Mouse (Mus musculus) lung, postnatal 14 days (tissue): ENCODE results near the gene Odaph.
"Not testable (repeated sequence)": the region's sequence is repeated elsewhere in the genome, so short reads cannot be mapped to it uniquely, and the experiment has no call there.

Source experiments
- DNase-seq: peaks from one replicate; pipeline ENCODE4 v3.0.0; 2021

Odaph gene

DNA sequence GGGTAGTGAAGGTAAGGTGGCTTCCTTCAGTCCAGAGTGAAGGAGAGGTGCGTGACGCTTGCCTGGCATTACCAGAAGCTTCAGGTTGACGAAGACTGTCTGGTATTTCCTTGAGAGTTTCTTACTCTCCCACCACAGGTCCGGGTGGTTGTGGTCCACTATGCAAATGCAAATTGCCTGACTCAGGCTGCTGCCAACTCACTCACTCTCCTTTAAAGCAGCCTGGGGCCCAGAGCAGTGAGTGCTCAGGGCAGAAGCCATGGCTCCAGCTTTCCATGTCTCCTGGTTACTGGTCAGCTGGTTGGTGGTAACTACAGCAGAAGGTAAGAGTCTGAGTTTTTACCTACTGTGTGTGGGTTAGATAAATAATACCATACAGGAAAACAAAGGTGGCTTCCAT lies at the start of gene Odaph:
TSS of gene Odaph (plus strand) at position 240 of the 400 bp plus-strand sequence.
- no peak for DNase-seq

DNA sequence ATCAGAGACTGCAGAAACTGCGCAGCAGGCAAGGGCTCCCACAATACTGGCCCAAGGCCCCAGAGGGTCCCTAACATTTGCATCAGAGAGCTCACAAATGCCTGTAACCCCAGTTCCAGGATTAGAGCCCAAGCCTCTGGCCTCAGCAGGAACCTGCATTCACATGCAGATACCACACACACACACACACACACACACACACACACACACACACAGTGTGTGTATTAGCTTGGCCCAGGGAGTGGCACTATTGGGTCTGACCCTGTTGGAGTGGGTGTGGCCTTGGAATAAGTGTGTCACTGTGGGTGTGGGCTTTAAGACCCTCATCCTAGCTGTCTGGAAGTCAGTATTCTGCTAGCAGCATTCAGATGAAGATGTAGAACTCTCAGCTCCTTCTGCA lies 41.7 kb upstream of the Odaph start:
- not testable (repeated sequence) for DNase-seq

- no peak for DNase-seq
Measured at GRCm38 (mm10) chr5:91947008-91947407, 40.3 kb upstream of the Odaph start.

- no peak for DNase-seq
Measured at GRCm38 (mm10) chr5:91949441-91949840, 37.8 kb upstream of the Odaph start.

DNA sequence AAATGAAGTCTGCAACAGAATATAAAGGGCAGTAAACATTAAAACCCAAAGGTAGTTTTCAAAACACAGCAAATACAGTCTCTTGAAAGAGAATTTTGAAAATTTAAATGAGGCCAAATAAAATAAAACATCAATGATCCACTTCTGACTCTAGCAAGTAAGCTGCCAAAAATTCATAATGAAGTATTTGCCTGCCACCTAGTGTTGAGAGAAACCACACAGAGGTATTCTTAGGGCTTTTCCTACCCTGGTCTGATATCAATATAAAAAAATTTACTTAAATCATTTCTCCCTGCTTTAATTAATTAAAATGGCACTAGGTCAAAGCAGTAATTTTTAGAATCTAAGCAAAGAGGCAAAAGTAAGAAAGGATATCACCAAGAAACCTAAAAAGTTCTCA lies 35.9 kb upstream of the Odaph start:
- no peak for DNase-seq

- no peak for DNase-seq
Measured at GRCm38 (mm10) chr5:91956991-91957760, 30.1 kb upstream of the Odaph start.

DNA sequence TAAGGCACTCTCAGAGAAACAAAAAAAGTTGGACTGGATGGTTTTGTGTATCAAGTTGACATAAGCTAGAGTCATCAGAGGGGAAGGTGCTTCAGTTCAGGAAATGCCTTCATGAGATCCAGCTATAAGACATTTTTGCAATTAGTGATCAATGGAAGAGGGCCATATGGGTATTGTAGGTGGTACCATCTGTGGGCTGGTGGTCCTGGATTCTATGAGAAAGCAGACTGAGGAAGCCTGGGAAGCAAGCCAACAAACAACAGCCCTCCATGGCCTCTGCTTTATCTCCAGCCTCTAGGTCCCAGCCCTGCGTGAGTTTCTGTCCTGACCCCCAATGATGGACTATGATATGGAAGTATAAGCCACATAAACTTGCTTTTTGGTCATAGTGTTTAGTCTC lies 28.2 kb upstream of the Odaph start:
- no peak for DNase-seq

DNA sequence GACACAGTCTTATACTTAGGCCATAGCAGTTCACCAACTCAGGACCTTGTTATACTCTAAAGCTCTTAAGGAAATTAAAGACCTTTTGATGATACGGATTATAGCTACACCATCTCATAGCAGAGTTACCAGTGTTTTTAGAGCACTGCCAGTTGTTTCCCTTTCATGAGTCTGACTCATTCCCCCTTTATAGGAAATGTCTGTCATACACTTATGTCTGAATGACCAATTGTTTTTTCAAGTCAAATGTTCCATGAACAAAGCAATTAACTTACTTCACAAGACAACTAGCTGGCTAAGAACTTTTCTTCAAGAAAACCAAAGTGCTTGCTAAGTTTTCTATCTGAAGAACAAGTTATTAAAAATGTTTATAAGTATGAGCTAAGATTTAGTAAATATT lies 27.3 kb upstream of the Odaph start:
- no peak for DNase-seq

GRCm38 (mm10) chr5:91960606-91961254 lies 26.5 kb upstream of the Odaph start:
- DNase-seq: peak; percentile 14

GRCm38 (mm10) chr5:91961370-91961769 lies 25.9 kb upstream of the Odaph start:
- no peak for DNase-seq

DNA sequence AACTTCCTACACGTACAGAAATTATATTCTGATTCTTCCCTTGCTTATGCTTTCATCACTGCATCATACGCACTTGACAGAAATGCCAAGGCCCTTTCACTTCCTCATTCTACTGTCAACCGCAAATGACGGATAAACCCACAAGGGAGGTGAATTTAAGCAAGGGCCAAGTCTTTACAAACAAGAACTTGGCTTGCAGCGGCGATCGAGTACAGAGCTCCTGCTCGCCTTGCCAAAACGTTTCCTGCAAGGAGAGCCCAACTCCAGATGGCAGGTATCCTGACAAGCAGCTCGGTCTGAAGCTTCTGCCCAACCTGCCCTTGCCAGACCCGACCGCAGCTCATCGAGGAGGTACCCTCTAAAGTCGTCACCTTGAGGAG lies 25.0 kb upstream of the Odaph start:
- no peak for DNase-seq

DNA sequence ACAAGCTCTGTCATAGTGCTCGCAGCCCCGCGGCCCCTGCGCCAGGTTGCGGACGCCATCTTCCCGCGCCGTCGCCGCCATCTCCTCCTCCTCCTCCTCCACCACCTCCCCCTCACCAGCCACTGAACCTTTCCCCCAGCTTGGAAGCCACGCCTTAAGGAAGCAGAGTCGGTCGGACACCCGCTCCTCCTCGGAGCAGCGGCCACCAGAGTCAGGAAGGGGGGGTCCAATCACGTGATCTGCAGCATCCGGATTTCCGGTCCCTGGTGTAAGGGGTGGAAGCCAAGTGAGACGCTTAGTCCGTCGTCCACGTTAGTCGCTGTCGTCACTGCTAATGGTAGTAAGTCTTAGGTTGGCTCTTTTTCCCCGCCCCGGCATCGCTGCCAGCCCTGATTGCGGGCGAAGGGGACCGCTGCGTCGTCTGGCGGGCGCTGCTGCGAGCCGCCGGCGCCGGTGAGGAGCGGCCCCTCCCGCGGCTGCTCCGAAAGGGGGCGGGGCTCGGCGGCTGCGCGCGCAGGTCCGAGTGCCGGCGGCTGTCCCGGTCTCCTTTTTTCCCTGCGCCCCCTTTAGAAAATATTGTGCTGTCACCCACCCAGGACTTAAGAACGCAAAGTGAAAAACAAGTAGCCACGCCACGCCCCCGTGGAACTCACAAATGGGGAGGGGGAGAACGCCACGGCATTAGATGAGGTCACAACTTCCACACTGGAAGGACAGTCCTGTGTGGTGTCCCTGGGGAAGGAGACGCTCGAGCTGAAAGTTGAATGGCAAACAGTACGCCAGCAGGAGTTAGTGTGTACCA lies 24.4 kb upstream of the Odaph start, which contains the start of gene Rchy1:
TSS of gene Rchy1 (minus strand) at position 430 of the 802 bp plus-strand sequence.
- peak; percentile 94 for DNase-seq

GRCm38 (mm10) chr5:91972046-91972445 lies 15.2 kb upstream of the Odaph start:
- no peak for DNase-seq

DNA sequence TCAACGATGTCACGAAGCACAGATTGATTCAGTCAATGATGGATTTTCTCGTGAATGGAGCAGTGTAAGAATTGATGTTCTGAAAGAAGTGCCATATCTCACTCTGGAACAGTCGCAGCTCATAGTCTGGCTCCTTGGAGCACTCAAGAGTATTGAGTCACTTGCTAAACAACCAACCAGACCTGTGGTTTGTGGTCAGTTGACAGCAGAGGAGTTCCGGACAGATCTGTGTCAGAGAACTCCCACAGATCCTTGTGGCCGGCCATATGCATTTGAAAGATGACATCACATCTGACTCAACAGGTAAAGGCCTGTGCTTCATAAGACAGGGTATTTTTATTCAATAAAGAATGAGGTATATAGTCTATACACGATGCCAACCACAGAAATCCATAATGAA lies 13.3 kb upstream of the Odaph start:
- DNase-seq: no peak

DNA sequence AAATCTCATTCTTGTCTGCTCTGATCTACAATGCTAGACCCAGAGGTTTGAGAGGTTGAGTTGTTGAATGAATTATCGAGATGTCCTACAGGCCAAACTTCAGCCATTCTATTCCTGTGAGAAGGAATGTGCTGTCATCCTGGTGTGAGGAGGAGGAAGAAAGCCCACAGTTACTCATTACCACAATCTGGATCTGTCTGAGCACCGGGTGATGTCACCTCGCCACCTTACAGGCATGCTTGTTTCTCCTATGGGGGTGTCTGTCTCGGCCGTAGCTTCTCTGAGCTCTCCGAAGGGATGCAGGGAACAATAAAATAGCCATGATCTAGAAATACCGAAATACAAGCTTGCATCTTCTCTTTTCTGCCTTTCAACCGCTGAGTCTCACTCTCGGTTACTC lies 11.5 kb upstream of the Odaph start:
- no peak for DNase-seq

DNA sequence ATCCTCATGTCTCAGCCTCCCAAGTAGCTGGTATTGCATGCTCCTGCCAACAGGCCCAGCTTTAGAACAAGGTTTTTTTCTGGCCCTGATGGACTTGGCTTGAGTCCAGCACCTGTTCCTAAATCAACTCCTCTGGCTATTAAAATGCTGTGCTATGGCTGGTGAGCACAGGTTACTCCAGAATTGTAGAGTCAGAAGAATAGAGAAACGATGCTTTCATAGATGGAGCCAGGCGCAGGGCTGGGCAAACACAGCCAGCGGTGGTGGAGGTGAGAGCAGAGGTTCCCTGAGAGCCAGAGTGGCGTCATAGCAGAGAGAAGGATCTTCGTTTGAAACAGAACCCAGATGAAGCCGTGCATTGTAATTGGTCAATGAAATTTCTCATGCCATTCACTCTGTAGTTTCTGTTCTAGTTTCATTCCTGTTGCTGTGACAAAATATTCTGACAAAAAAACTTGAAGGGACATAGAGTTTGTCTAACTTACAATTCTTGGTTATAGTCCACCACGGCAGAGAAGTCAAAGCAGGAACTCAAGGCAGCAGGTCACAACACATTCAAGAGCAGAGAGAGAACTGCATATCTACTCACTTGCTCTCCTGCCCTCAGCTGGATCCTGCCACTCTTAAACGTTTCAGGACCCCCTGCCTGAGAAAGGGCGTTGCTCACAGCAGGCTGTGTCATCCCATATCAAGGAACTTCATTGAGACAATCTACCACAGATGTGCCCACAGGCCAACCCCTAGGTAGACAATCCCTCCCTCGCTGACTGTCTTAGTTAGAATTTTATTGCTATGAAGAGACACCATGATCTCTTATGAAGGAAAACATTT lies 10.5 kb upstream of the Odaph start:
- no peak for DNase-seq

- DNase-seq: no peak
Measured at GRCm38 (mm10) chr5:91977397-91977770, 9.9 kb upstream of the Odaph start.

- no peak for DNase-seq
Measured at GRCm38 (mm10) chr5:91981176-91981840, 6.0 kb upstream of the Odaph start.

GRCm38 (mm10) chr5:91983490-91983889 lies 3.8 kb upstream of the Odaph start:
- DNase-seq: no peak

DNA sequence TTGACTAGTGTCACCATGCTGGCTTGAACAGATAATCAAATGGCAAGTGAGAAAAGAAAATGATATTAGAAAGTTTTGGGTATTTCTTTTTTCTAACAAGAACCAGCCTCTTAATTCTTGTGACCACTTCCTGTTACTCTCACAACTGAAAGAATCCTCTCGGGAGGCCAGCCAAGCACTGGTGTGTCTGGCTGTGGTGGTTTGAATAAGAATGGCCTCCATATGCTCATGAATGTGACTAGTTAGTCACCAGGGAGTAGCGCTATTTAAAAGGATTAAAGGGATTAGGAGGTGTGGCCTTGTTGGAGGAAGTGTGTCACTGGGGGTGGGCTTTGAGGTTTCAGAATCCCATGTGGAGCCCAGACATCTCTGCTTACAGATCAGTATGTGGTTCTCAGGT lies 1.6 kb upstream of the Odaph start:
- no peak for DNase-seq

DNA sequence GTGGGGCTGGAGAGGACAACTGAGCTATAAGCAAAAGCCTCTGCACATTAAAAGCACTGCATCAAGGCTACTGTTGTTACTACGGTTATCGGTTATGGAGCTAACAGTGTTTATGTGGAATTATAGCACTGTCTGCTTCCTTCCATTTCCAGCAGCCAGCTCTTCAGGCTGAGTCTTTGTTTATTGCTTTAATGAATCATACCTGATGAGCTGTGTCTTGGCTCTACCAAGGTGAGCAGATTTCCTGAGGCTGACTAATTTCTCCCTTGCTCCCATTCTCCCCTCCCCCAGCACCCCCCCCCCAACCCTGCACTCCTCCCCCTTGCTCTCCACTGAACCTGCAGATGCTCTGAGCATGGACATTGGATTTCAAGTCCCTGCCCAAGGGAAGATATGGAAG lies 524 bp downstream of the Odaph start:
- DNase-seq: no peak

DNA sequence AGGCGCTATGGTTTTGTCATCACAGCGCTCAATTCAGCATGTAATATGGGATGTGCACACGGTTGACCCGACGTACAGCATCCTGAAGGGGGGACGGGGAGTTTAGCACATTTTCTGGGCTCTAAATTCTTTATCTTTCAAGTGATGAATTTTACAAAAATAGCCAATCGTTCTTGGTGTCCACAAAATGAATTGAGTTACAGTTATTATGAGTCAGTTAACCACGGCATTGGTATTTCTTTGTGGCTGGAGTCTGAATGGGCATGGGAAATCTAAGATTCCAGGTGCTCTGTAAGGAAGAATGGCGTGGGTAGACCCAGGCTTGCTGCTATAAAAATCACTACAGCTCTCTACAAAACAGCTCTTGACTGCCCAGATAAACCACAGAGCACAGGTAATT lies 2.0 kb downstream of the Odaph start:
- no peak for DNase-seq
